Mouse (Mus musculus): ENCODE data around the gene Chrnb2.

The Chrnb2 gene

DNA sequence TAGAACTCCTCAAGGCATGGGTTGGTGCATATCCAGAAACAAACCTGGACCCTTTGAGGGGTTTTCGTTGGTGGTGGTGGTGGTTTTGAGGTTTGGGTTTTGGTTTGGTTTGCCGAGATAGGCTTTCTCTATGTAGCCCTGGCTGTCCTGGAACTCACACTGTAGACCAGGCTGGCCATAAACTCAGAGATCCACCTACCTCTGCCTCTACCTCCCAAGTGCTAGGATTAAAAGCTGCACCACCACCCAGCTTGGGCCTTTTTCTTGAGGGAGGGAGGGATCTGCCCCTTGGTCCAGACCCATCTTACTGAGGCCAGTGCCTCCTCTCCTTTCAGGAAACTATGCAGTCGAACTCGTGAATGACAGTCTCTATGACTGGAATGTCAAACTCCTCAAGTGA lies 15.7 kb upstream of the Chrnb2 start:
- DNase-seq (ENCODE audit: extremely low read depth, low read depth) = no peak

DNA sequence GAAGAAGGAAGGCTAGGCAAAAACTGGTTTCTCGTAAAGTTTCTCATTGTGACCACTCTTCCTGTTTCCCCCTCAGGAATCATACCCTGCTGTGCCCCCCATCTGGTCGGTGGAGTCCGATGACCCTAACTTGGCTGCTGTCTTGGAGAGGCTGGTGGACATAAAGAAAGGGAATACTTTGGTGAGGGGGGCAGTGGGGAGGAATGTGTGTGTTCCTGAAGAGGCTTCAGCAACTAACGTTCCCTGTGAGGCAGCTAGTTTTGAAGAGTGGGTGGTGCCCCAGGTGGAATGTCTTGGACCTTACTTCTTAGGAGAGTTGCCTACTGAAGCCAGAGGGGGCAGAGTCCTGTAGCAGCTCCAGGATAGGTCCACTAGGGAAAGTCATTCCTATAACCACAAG lies 11.6 kb upstream of the Chrnb2 start:
- no peak for DNase-seq (ENCODE audit: extremely low read depth, low read depth)

GRCm38 (mm10) chr3:89774236-89774960 lies 10.0 kb upstream of the Chrnb2 start:
- DNase-seq (ENCODE audit: extremely low read depth, low read depth) = peak; percentile 82

- no peak for DNase-seq (ENCODE audit: extremely low read depth, low read depth)
These were observed 9.3 kb upstream of the Chrnb2 start for GRCm38 (mm10) chr3:89773740-89774211.

GRCm38 (mm10) chr3:89772968-89773709 lies 8.7 kb upstream of the Chrnb2 start, which contains the start of gene Ube2q1:
Gene Ube2q1, plus strand, starts transcription at chr3:89773616.
- peak; percentile 88 for DNase-seq (ENCODE audit: extremely low read depth, low read depth)

- peak; percentile 89 for DNase-seq (ENCODE audit: extremely low read depth, low read depth)
These were observed 8.1 kb upstream of the Chrnb2 start for GRCm38 (mm10) chr3:89772588-89772967.

DNA sequence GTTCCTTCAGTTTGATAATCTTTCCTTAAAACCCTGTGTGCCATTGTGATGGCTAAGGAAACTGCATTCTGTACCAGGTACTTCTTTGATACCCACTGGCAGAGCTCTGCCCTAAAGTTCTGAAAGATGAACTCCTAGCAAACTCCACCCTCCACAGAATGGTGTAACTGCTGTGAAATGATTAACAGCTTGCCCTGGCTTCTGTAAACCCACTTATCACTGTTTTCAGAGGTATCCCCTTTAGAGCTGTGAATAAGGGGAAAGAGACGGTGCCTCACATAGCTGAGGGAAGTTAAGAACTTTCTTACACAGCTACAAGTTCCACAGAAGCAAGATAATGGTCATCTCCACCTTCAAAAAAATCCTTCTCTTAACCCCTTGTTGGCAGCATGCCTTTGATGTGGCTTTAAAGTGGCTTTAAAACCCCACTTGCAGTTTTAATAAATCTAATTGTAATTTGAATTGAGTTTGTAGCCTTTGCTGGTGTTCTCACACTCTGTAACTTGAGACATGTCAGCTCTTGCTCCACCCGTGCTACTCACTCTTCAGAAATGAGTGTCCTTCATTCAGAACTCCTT lies 6.1 kb upstream of the Chrnb2 start:
- peak; percentile 39 for DNase-seq (ENCODE audit: extremely low read depth, low read depth)

GRCm38 (mm10) chr3:89769584-89769983 lies 5.2 kb upstream of the Chrnb2 start:
- DNase-seq (ENCODE audit: extremely low read depth, low read depth) = no peak

GRCm38 (mm10) chr3:89759786-89760185 lies 4.6 kb downstream of the Chrnb2 start:
- no peak for DNase-seq (ENCODE audit: extremely low read depth, low read depth)

GRCm38 (mm10) chr3:89757851-89758250 lies 6.6 kb downstream of the Chrnb2 start:
- no peak for DNase-seq (ENCODE audit: extremely low read depth, low read depth)

- DNase-seq (ENCODE audit: extremely low read depth, low read depth) = no peak
These were observed 9.1 kb downstream of the Chrnb2 start for GRCm38 (mm10) chr3:89755283-89755682.

GRCm38 (mm10) chr3:89752307-89752706 lies 12.1 kb downstream of the Chrnb2 start:
- DNase-seq (ENCODE audit: extremely low read depth, low read depth) = no peak

DNA sequence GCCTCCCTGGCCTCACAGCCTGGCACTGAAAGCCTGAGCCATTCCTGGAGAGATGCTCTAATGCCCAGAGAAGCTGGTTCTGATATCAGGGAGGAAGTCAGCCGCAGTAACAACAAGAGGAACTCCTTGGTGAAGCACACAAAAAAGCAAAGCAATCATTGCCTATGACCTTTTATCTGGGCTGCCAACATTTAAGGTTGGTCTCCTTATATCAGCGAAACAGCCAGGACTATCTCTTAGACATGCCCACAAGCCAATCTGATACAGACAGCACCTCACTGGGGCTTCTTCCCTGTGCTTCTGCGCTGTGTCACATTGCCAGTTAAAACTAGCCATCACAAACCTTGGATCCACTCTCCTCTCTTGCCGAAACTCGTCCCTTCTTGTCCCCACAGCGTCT lies 25.9 kb downstream of the Chrnb2 start:
- no peak for DNase-seq (ENCODE audit: extremely low read depth, low read depth)

- DNase-seq (ENCODE audit: extremely low read depth, low read depth) = no peak
These were observed 32.3 kb downstream of the Chrnb2 start for GRCm38 (mm10) chr3:89732091-89732490.

DNA sequence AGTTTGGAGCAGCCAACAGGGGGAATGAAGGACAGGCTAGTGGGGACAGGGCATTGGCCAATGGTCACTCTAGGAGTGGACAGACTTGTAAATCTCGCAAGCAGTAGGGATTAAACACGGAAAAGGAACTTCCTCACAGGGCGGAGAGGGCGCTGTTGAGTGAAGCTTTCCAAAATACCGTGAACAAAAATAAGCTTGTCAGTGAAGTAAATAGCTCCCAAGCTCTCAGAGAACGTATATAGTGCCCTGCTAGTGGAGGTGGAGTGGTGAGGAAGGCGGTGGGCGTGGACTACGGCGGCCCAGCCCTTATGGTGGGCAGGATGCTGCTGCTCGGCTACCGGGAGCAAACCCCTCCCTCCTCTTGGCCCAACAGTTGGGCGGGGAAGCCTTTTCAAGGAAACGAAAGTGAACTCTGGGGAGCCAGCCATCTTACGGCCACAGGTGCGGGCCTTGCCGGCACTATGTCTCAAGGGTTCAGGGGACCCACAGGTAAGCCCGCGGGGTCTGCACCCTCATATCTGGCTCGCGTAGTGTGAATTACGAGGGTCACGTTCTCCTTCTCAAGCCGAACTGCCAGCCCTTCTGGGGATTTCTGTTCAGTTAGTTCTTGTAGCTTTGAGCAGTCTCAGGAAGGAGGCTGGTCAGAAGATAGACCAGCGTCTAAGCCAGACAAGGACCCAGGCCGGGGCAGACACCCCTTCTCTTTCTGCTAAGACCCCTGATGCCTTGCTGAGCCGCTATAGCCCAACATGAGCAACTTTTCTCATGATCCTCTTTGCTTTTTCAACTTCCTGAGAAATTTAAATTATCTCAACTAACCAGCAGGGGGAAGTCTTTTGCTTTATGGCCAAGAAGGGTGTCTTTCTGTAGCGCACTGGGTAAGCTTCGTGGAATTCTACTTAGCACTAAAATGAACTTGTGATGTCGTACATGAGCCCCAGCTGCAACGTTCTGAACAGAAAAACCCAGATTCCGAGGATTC lies 33.8 kb downstream of the Chrnb2 start:
- DNase-seq (ENCODE audit: extremely low read depth, low read depth) = peak; percentile 89

DNA sequence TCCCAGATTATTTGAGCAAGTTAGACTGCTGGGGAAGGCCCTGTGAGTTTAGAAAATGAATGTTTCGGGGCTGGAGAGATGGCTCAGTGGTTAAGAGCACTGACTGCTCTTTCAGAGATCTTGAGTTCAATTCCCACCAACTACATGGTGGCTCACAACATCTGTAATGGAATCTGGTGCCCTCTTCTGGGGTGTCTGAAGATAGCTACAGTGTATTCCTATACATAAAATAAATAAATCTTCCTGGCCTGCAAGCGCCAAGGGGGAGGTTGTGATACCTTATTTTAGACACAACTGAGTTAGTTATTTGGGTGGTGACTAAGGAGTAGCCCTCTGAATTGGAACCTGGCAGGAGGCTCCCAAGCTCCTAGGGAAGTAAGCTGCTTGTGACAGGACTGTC lies 35.6 kb downstream of the Chrnb2 start:
- no peak for DNase-seq (ENCODE audit: extremely low read depth, low read depth)

DNA sequence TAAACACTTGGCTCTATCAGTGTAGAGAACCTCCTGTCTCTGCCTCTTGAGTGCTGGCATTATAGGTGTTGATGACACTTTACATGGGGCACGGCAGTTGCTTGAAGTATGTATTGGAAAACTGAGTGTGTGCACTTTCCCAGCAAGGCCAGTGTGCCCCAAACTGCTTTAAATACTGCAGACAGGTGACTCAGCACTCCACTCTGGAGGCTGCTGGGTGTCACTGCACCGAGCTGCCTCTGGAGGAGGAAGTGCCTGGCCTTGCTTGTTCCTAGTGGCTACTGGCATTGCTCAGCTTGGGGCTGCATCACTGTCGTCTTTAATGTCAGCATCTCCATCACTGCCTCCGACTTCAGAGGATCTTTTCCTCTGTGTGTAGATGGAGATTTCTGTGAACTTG lies 37.4 kb downstream of the Chrnb2 start:
- DNase-seq (ENCODE audit: extremely low read depth, low read depth) = peak; percentile 84

DNA sequence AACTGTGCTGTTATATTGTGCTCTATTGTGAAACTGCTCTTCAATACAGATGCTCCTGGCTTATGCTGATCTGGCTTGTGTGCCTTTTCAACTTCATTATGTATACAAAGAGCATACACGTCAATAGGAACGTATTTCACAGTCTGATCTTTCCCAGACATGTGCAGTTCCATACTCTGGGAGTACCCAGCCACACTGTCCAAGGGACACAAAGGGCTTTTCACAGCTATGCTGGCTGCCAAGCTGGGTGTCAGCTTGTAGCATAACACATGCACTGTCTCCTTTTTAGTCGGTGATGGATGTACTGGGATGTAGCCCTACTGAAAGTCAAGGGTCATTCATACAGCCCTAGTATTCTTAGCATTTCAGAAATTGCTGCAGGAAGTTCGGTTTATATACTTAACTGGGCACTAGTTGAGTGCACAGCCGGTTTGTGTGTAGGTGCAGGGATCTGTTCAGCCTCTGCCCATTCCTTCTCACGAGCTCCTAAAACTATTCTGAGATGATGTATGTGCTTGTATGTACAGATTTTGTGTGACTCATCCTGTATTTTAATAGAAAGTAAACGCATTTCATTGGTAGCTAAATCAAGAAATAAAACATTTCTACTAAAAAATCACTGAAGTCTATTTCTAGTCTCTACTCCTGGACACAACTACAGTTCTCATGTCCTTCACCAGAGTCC lies 40.9 kb downstream of the Chrnb2 start:
- DNase-seq (ENCODE audit: extremely low read depth, low read depth) = no peak

GRCm38 (mm10) chr3:89722032-89722431 lies 42.4 kb downstream of the Chrnb2 start:
- no peak for DNase-seq (ENCODE audit: extremely low read depth, low read depth)

- no peak for DNase-seq (ENCODE audit: extremely low read depth, low read depth)
These were observed 48.5 kb downstream of the Chrnb2 start for GRCm38 (mm10) chr3:89715967-89716256.
